In the genomic region with DNA sequence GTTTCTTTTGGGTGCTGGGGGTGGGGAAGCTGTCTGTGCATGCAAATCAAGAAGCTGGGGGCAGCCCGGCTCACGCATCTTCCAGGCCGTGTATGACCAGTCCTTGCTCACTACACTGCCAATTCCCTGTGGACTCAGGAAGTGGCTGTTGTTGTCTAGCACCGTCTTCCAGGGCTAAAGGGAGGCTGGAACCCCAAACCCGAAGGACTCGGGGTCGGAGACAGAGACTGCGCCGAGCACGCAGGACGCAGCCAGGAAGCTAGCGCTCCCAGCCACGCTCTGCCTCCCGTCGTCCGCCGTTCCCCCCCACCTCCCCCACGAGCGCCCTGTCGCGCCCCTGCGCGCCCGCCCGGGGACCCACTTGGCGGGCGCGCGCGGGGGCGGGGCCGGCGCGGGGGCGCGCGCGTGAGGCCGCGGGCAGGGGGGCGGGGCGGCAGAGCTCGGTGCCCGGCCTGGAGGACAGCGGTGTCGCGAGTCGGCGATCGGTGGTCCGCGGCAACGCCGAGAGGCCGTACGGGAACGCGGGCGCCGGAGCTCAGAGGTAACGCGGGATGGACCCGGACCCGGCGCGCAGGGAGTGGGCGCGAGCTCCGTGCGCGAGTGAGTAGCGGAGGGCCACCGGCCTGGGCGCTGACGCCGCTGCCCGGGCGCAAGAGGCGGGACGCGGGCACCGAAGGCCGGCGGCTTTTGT, we compare ENCODE assay signal across 1 mouse cellular context.
A peak's percentile ranks its signal among the peaks of the same experiment; 100 is the strongest.
TF ChIP-seq lines count a peak whose summit lies in the region.

Gene Hp1bp3 (plus strand): TSS at position 97 of the 691 bp plus-strand sequence.

TF ChIP-seq in CH12.LX, 34 proteins besides CTCF, POLR2A, EP300 and RAD21 (continued from another document):
- TF ChIP-seq KAT2A (IDR thresholded peaks at IDR 0.05; ENCODE audit: insufficient replicate concordance, low read length) (no peak), IRF4 (IDR thresholded peaks at IDR 0.05; ENCODE audit: low read depth, low read length) (no peak), ZMIZ1 (IDR thresholded peaks at IDR 0.05; ENCODE audit: low read depth, low read length) (0 out of 2 replicates have a peak, but pooled peaks have one; percentile 11), BHLHE40 (IDR thresholded peaks at IDR 0.05; ENCODE audit: low read depth, low read length) (peak; percentile 35), NRF1 (IDR thresholded peaks at IDR 0.05; ENCODE audit: low read depth, low read length) (peak; percentile 59), ZKSCAN1 (IDR thresholded peaks at IDR 0.05; ENCODE audit: borderline replicate concordance, low read depth, low read length) (no peak), E2F4 (IDR thresholded peaks at IDR 0.05; ENCODE audit: insufficient replicate concordance, low read depth, low read length) (no peak), TCF12 (IDR thresholded peaks at IDR 0.05; ENCODE audit: low read depth, low read length) (peak; percentile 52; the same call in 1 of the 2 replicates), UBTF (IDR thresholded peaks at IDR 0.05; ENCODE audit: low read depth, low read length) (no peak), ELF1 (IDR thresholded peaks at IDR 0.05; ENCODE audit: low read depth, low read length) (0 out of 2 replicates have a peak, but pooled peaks have one; percentile 40), GABPA (IDR thresholded peaks at IDR 0.05; ENCODE audit: insufficient replicate concordance, low read depth, low read length) (no peak), SMC3 (IDR thresholded peaks at IDR 0.05; ENCODE audit: low read depth, low read length) (no peak), ZC3H11A (IDR thresholded peaks at IDR 0.05; ENCODE audit: low read depth, low read length) (no peak), MXI1 (IDR thresholded peaks at IDR 0.05; ENCODE audit: low read depth, low read length) (no peak; the same call in 1 of the 2 replicates)
